Mouse (Mus musculus): Measurements from ENCODE around the gene Tubg1. TPM values are rescaled to one million over a fixed set of nuclear protein-coding genes. Genes with fewer than 3 reads are reported as not detected.

The Tubg1 gene
- 149 and 176 TPM in 2 replicates for polyA plus RNA-seq (2012; ENCODE audit: low replicate concordance)

GRCm38 (mm10) chr11:101119761-101120544 lies at the start of gene Tubg1, which contains the start of gene Retreg3:
Tubg1 (plus strand) TSS chr11:101119938.
Retreg3 (minus strand) TSS chr11:101119893.

GRCm38 (mm10) chr11:101078121-101078520 lies 41.6 kb upstream of the Tubg1 start, which contains the start of gene Hsd17b1:
Hsd17b1 (plus strand) TSS chr11:101078411.

GRCm38 (mm10) chr11:101082208-101083082 lies 37.3 kb upstream of the Tubg1 start, which contains the start of gene Coasy:
Coasy (plus strand) TSS chr11:101082565.

GRCm38 (mm10) chr11:101086756-101087681 lies 32.7 kb upstream of the Tubg1 start, which contains the start of gene Mlx:
Mlx (plus strand) TSS chr11:101087277.

GRCm38 (mm10) chr11:101095314-101096024 lies 24.3 kb upstream of the Tubg1 start, which contains the start of gene Psmc3ip:
Psmc3ip (minus strand) TSS chr11:101095436.

GRCm38 (mm10) chr11:101155728-101156371 lies 36.1 kb downstream of the Tubg1 start, which contains the start of gene Tubg2:
Tubg2 (plus strand) TSS chr11:101155907.

GRCm38 (mm10) chr11:101170354-101170810 lies 50.6 kb downstream of the Tubg1 start, which contains the start of gene Cntnap1:
Cntnap1 (plus strand) TSS chr11:101170523.

GRCm38 (mm10) chr11:101170811-101171610 lies 51.3 kb downstream of the Tubg1 start, which contains the start of gene Plekhh3:
Plekhh3 (minus strand) TSS chr11:101171351.

GRCm38 (mm10) chr11:101174851-101175628 lies 55.3 kb downstream of the Tubg1 start, which contains the start of gene Ccr10:
Ccr10 (minus strand) TSS chr11:101175443.

Other genes starting within 250 kb of the Tubg1 start
- gene Stat3, start 180.4 kb upstream of the Tubg1 start, polyA plus RNA-seq (2012; ENCODE audit: low replicate concordance), result 22.0 and 45.8 TPM in 2 replicates
- 7.5 and 8.9 TPM in 2 replicates for gene Cavin1, start 149.1 kb upstream of the Tubg1 start, polyA plus RNA-seq (2012; ENCODE audit: low replicate concordance)
- 80.6 and 100 TPM in 2 replicates for gene Atp6v0a1, start 110.5 kb upstream of the Tubg1 start, polyA plus RNA-seq (2012; ENCODE audit: low replicate concordance)
- 4.8 and 25.3 TPM in 2 replicates for gene Naglu, start 49.9 kb upstream of the Tubg1 start, polyA plus RNA-seq (2012; ENCODE audit: low replicate concordance)
- not detected in 2 replicates for gene Hsd17b1, start 41.5 kb upstream of the Tubg1 start, polyA plus RNA-seq (2012; ENCODE audit: low replicate concordance)
- gene Coasy, start 37.4 kb upstream of the Tubg1 start, polyA plus RNA-seq (2012; ENCODE audit: low replicate concordance), result 28.2 and 48.5 TPM in 2 replicates
- gene Mlx, start 32.7 kb upstream of the Tubg1 start, polyA plus RNA-seq (2012; ENCODE audit: low replicate concordance), result 13.7 and 31.7 TPM in 2 replicates
- 16.3 and 18.1 TPM in 2 replicates for gene Psmc3ip, start 24.5 kb upstream of the Tubg1 start, polyA plus RNA-seq (2012; ENCODE audit: low replicate concordance)
- 5.6 and 18.8 TPM in 2 replicates for gene Retreg3, start within 50 bp of the Tubg1 start, polyA plus RNA-seq (2012; ENCODE audit: low replicate concordance)
- gene Tubg2, start 36.0 kb downstream of the Tubg1 start, polyA plus RNA-seq (2012; ENCODE audit: low replicate concordance), result 1.7 and 2.4 TPM in 2 replicates
- 0.40 and 0.42 TPM in 2 replicates for gene Cntnap1, start 50.6 kb downstream of the Tubg1 start, polyA plus RNA-seq (2012; ENCODE audit: low replicate concordance)
- gene Plekhh3, start 51.4 kb downstream of the Tubg1 start, polyA plus RNA-seq (2012; ENCODE audit: low replicate concordance), result 3.2 and 5.3 TPM in 2 replicates
- gene Ccr10, start 55.5 kb downstream of the Tubg1 start, polyA plus RNA-seq (2012; ENCODE audit: low replicate concordance), result 0.56 and 1.1 TPM in 2 replicates
- gene Ezh1, start 106.5 kb downstream of the Tubg1 start, polyA plus RNA-seq (2012; ENCODE audit: low replicate concordance), result 0.88 and 7.2 TPM in 2 replicates
- gene Ramp2, start 126.1 kb downstream of the Tubg1 start, polyA plus RNA-seq (2012; ENCODE audit: low replicate concordance), result 5.4 and 11.1 TPM in 2 replicates
- gene Vps25, start 133.8 kb downstream of the Tubg1 start, polyA plus RNA-seq (2012; ENCODE audit: low replicate concordance), result 73.9 and 74.5 TPM in 2 replicates
- gene Wnk4, start 140.6 kb downstream of the Tubg1 start, polyA plus RNA-seq (2012; ENCODE audit: low replicate concordance), result 6.0 and 8.9 TPM in 2 replicates
- 0.17 TPM in 1 of 2 replicates, not detected in the other for gene Cntd1, start 159.1 kb downstream of the Tubg1 start, polyA plus RNA-seq (2012; ENCODE audit: low replicate concordance)
- gene Coa3, start 159.2 kb downstream of the Tubg1 start, polyA plus RNA-seq (2012; ENCODE audit: low replicate concordance), result 2.0 and 15.7 TPM in 2 replicates
- 55.6 and 84.1 TPM in 2 replicates for gene Becn1, start 182.3 kb downstream of the Tubg1 start, polyA plus RNA-seq (2012; ENCODE audit: low replicate concordance)
- gene Psme3, start 196.3 kb downstream of the Tubg1 start, polyA plus RNA-seq (2012; ENCODE audit: low replicate concordance), result 97.5 and 117 TPM in 2 replicates
- gene Aoc2, start 205.1 kb downstream of the Tubg1 start, polyA plus RNA-seq (2012; ENCODE audit: low replicate concordance), result 11.1 and 13.4 TPM in 2 replicates
- 0.37 and 0.41 TPM in 2 replicates for gene Aoc3, start 210.7 kb downstream of the Tubg1 start, polyA plus RNA-seq (2012; ENCODE audit: low replicate concordance)
- gene G6pc, start 247.6 kb downstream of the Tubg1 start, polyA plus RNA-seq (2012; ENCODE audit: low replicate concordance), result not detected in 2 replicates